Mouse (Mus musculus) liver, adult (tissue): Measurements from ENCODE around the gene Spryd3.

ENCODE experiments used
- GATA4 ChIP-seq: IDR thresholded peaks from 2 replicates; pipeline ENCODE4 v1.6.1; 2014; ENCODE audit warnings: mild to moderate bottlenecking, low read length; ENCODE audit not compliant: insufficient replicate concordance

The Spryd3 gene

GRCm38 (mm10) chr15:102156836-102157235 is 20.8 kb upstream of the Spryd3 start:
- no peak for TF ChIP-seq GATA4

GRCm38 (mm10) chr15:102152646-102153045 is 16.6 kb upstream of the Spryd3 start:
- no peak for TF ChIP-seq GATA4

DNA sequence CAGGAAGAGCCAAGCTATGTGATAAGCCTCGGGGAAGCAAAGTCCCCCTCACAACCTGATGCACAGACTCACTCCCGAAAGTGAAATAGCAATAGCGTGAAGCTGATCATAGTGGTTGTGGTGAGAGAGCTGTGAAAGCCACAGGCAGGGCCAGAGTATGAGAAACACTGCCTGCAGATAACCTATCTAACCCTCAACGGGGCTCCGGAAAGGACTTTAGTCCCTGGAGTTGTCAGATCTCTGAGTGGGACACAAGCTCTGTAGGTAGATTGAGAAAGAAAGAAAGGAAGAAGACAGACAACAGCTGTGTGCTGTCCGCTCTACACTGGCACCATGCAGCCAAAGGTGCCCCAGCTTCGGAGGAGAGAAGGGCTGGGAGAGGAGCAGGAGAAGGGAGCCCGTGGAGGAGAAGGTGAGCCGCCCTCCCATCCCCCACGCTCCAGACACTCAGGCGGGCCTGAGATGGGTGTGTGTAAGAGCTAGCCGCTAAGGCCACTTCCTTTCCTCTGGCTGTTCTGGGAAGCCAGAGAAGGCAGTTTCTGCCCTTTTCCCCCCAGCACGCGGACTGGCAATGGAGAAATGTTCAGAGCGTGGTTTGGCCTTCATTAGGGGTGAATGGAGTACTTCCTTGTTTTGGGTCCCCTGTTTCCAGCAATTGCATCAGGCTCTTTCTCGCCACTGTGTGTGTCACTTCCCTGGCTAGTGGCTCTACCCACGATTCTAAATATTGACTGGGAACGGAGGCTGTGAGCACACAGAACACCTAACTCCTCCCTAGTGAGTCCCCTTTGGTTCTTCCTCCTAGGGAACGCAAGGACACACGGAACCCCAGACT is 14.5 kb upstream of the Spryd3 start, which contains the start of gene Soat2:
Soat2 (plus strand) TSS at position 226 of the 835 bp plus-strand sequence.
- TF ChIP-seq GATA4, result peak; percentile 93; the same call in 1 of the 2 replicates

- TF ChIP-seq GATA4, result peak; percentile 99
Measured at GRCm38 (mm10) chr15:102149561-102149960, 13.5 kb upstream of the Spryd3 start.

GRCm38 (mm10) chr15:102147674-102148402 is 11.8 kb upstream of the Spryd3 start:
- no peak for TF ChIP-seq GATA4

- TF ChIP-seq GATA4, result no peak
Measured at GRCm38 (mm10) chr15:102146882-102147281, 10.8 kb upstream of the Spryd3 start.

- no peak for TF ChIP-seq GATA4
Measured at GRCm38 (mm10) chr15:102146089-102146488, 10.1 kb upstream of the Spryd3 start.

- TF ChIP-seq GATA4, result no peak
Measured at GRCm38 (mm10) chr15:102145330-102145729, 9.3 kb upstream of the Spryd3 start.

GRCm38 (mm10) chr15:102144726-102145125 is 8.7 kb upstream of the Spryd3 start:
- TF ChIP-seq GATA4, result no peak

DNA sequence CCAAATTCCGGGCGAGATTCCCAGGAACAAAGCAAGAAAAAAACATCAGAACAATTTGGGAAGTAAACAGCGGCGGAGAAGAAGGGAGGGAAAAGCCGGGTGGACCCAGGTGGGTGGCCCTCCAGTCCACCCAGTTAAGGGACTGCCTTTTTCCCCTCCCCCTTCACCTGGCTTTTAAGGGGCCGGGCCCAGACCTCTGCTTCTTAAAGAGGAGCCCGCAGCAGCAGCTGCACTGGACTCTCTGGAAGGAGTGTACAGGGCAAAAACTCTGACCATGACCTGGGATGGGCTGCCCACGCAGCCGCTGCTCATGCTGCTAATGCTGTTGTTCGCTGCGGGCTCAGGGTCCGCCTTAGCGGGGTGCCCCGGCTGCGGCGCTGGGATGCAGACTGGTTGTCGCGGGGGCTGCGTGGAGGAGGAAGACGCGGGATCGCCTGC is 8.3 kb upstream of the Spryd3 start, which contains the start of gene Igfbp6:
Igfbp6 (plus strand) TSS at position 89 of the 438 bp plus-strand sequence.
- TF ChIP-seq GATA4, result no peak

DNA sequence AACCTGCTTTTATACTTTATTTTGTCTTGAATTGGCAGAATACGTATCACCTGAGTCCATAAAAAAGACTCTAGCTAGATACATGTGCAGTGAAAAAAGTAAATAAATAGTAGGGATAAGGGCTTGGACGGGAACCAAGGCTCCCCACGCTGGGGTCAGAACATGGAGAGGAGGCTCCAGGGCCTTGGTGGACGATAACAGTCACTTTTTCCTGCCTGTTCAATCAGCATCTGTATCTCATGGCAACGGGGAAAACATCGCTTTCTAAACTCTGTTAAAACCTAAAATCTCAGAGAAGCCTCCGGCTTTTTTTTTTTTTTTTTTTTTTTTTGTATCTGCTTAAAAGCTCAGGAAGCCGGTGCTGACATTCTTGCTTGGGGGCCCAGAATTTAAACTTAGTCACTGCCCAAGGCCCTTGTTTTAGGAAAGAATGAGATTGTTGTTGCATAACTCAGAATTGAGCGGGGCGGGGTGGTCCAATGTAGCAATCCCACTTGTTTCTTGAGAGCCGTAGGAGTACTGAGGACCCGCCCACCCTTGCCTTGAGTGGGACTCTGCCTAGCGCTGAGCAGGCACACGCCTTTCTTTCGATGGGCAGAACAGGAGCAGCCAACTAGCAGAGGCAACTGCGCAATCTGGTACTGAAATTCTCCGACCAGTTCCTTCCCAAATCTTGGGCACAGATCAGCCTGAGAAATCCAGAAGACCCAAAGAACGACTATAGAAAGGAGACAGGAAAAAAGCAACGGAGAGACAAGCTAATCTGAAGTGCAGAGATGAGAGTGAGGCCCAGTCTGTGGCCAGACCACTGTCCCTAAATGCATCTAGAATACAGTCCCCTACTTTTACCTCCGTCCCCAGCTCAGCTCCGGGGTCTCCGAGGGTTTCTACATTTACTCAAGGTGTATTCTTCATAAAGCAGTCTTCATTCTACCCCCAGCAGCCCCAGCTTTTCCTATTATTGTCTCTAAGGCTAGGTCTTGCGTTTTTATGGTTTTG is 7.2 kb upstream of the Spryd3 start:
- no peak for TF ChIP-seq GATA4

DNA sequence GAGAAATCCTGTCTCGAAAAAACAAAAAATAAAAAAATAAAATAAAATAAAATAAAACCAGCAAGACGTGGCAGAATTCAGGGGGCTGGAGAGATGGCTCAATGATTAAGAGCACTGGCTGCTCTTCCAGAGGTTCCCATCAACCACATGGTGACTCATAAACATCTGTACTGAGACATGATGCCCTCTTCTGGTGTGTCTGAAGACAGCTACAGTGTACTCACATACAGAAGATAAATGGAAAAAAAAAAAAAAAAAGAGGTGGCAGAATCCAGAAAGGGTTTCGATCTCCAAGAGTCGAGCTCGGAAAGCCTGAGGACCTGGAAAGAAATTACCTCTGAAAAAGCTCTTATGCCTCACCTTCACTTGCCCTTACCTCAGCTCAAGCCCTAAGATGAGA is 5.1 kb upstream of the Spryd3 start:
- TF ChIP-seq GATA4, result no peak

GRCm38 (mm10) chr15:102135522-102136128 is 409 bp downstream of the Spryd3 start:
- TF ChIP-seq GATA4, result no peak

- TF ChIP-seq GATA4, result no peak
Measured at GRCm38 (mm10) chr15:102134709-102135108, 1.3 kb downstream of the Spryd3 start.

DNA sequence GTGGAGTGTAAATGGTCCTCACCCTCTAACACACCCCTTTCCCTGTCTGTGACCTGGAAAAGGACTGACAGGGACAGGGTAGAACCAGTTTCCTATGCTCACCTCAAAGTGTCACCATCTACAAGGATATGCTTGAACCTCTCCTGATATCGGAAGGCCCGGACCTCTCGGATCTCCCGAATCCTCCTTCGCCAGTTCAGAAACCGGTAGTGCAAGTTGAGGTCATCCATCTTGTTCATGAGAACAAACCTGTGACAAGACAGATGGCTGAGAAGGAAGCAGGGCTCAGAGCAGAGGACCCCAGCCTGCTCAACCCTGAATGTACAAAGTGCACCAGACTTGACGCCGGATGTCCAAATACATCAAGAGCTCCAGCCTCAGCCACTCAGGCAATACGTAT is 2.7 kb downstream of the Spryd3 start:
- no peak for TF ChIP-seq GATA4

DNA sequence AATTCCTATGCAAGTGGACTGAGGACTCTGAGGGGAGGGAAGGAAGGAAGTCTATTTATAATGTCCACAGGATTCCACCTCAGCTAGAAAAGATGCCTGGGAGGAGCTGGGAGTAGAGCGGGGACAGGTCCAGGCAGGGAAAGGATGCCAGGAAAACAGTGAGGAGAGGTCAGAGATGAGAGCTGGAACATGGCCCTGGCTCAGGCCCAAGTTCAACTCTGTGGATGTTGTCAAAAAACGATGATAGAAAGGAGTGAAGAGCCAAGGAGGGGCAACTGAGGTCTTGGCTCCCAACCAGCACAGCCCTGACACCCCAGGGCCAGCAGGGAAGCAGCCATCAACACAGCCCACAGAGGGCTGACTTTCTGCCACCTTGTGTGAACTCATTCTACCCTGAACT is 9.7 kb downstream of the Spryd3 start:
- TF ChIP-seq GATA4, result no peak
